Mouse (Mus musculus) hindbrain, embryonic 14.5 days (tissue): ENCODE measurements around the gene Cacnb1. TPM values are rescaled to one million over a fixed set of nuclear protein-coding genes. Genes with fewer than 3 reads are reported as not detected.
A peak's percentile ranks its signal among the peaks of the same experiment; 100 is the strongest.

Experiments
- ATAC-seq: fragments of 200-750 bp; cut with Nextera tagmentation; 2 replicates; pipeline ENCODE4 v1.8.0; 2017; ENCODE audit warnings: moderate number of reproducible peaks, mild to moderate bottlenecking, moderate TSS enrichment, moderate library complexity; ENCODE audit not compliant: low FRiP score
- DNase-seq: peaks from one replicate; pipeline ENCODE4 v3.0.0-alpha.2; 2015; ENCODE audit warnings: low spot score
- H3K27ac ChIP-seq: fragments of 300-500 bp; sonication (generic); 2 replicates; pipeline ENCODE4 v1.5.1; 2014; ENCODE audit warnings: mild to moderate bottlenecking, moderate library complexity
- H3K27me3 ChIP-seq: fragments of 300-500 bp; sonication (generic); 2 replicates; pipeline ENCODE4 v1.6.1; 2014; ENCODE audit warnings: mild to moderate bottlenecking, low read length, mixed read lengths; ENCODE audit not compliant: control insufficient read depth, insufficient read depth
- H3K36me3 ChIP-seq: fragments of 300-500 bp; sonication (generic); replicated peaks from 2 replicates; pipeline ENCODE4 v1.6.1; 2014; ENCODE audit not compliant: control insufficient read depth, insufficient read depth
- H3K4me1 ChIP-seq: fragments of 300-500 bp; sonication (generic); replicated peaks from 2 replicates; pipeline ENCODE4 v1.6.1; 2014; ENCODE audit warnings: antibody characterized with exemption, low read length, mixed read lengths; ENCODE audit not compliant: control insufficient read depth, insufficient read depth
- H3K4me2 ChIP-seq: fragments of 300-500 bp; sonication (generic); replicated peaks from 2 replicates; pipeline ENCODE4 v1.6.1; 2014; ENCODE audit warnings: mild to moderate bottlenecking, moderate library complexity
- H3K4me3 ChIP-seq: fragments of 300-500 bp; sonication (generic); replicated peaks from 2 replicates; pipeline ENCODE4 v1.5.1; 2014; ENCODE audit warnings: mild to moderate bottlenecking, low read length
- H3K9ac ChIP-seq: fragments of 300-500 bp; sonication (generic); 2 replicates; pipeline ENCODE4 v1.6.1; 2014
- H3K9me3 ChIP-seq: fragments of 300-500 bp; sonication (generic); 2 replicates; pipeline ENCODE4 v1.6.1; 2016; ENCODE audit warnings: low read length; ENCODE audit not compliant: control insufficient read depth
- WGBS: fragments of 180-500 bp; shearing (Covaris S2); extraction: QIAGEN DNeasy Blood & Tissue Kit; methylation state at CpG from one replicate; pipeline ENCODE4 v1.1.7; 2014; 5-methylcytosine and 5-hydroxymethylcytosine counted together
- polyA plus RNA-seq: library from polyadenylated mRNA; unstranded; fragments of >200 nt; fragmentation: Nextera tagmentation; extraction: Ambion mirVana; gene quantifications from 2 replicates; pipeline ENCODE4 v1.2.1, GENCODE M21; 2014

The Cacnb1 gene
- polyA plus RNA-seq, 1 experiment from 2014 or later: 40.0 TPM

DNA sequence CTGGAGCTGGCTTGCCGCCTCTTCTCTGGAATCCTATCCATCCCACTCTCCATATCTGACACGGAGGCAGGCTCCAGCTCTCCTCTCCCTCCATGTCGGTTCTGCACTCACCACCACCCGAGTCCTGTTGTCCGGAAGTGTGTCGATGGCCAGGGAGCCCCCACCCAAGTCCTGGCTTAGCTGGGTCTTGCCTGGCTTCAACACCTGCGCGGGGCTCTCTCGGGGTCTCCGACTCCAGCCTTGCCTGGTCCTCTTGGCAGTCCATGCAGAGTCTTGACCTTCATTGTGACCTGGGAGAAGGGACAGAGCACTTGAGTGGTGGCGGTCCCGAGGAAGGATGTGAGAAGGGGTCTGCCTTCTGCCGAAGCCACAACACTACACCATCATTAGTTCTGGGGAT, 44.4 kb downstream of the Cacnb1 start:
- H3K4me1 ChIP-seq: no peaks in the 10 kb centered on the region
- no peak overlapping the region for H3K4me2 ChIP-seq
- no peak for DNase-seq
- no peaks in the 10 kb centered on the region for H3K36me3 ChIP-seq
- no peaks in the 10 kb centered on the region for H3K27me3 ChIP-seq
- H3K9me3 ChIP-seq: no peaks in the 10 kb centered on the region
- WGBS: 88% methylated on average over 13 of the region's 13 CpGs
- ATAC-seq: no peak
- no peak overlapping the region for H3K9ac ChIP-seq
- H3K4me3 ChIP-seq: no peak overlapping the region
- no peak overlapping the region for H3K27ac ChIP-seq

DNA sequence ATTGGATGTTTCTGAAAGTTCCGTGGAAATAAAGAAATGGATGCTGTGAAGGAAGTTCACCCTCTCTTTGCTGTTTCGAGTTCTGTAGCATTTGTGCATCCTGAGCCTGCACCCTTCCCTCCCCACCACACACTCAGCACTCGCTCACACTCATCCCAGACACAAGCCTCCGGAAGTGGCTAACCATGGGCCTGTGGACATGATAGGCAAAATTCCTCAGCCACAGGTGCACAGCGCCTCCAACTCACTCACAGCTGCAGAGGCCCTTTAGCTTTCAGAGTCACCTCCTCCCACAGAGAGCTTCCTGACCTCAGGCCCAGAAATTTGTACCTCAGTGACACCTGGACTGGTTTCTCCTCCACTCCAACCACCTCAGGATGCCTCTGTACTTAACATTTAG, 45.0 kb downstream of the Cacnb1 start:
- Histone ChIP-seq H3K36me3 (no peaks in the 10 kb centered on the region), H3K27ac (no peak overlapping the region), H3K27me3 (no peaks in the 10 kb centered on the region), H3K4me2 (no peak overlapping the region), H3K4me1 (no peaks in the 10 kb centered on the region), H3K9ac (no peak overlapping the region), H3K4me3 (no peak overlapping the region), H3K9me3 (no peaks in the 10 kb centered on the region)
- no peak for ATAC-seq
- DNase-seq: no peak
- 82% methylated on average over 5 of the region's 5 CpGs for WGBS

DNA sequence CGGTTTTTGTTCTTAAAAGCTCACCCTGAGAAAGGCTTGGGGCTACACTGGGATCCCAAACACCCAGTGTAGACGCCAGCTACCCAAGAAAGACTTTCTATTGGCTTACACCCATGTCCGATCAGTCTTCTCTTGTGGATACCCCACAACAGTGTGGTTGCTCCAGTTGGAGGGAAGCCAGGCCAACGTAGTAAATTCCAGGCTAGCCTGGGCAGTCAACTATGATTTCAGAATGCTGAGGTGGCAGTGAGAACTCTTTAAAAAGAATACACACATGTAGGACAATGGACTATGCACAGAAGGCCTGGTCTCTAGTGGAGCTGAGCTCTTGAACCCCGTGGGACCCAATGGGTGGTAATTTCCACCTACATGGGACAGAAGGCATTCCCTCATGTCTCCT, 48.1 kb downstream of the Cacnb1 start:
- Histone ChIP-seq H3K36me3 (no peaks in the 10 kb centered on the region), H3K4me3 (no peak overlapping the region), H3K9ac (no peak overlapping the region), H3K4me2 (no peak overlapping the region), H3K9me3 (no peaks in the 10 kb centered on the region), H3K27me3 (no peaks in the 10 kb centered on the region), H3K4me1 (no peaks in the 10 kb centered on the region), H3K27ac (no peak overlapping the region)
- 86% methylated on average over 5 of the region's 5 CpGs for WGBS
- ATAC-seq (no peak), DNase-seq (no peak)

DNA sequence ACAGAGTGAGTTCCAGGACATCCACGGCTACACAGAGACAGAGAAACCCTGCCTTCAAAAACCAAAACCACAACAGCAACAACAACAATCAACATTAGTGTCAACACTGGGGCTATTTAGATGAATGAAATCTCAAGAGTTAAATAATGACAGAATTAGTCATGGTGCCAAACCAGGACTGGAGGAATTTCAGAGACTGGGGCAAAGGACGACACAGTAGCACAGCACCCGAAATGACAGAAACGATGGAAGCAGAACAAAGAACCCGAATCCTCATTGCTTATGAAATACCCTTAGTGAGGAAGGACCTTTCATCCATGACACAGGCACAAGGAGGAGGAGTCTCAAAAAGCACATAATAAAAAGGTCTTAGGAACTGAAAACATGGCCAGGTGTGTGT, 48.7 kb downstream of the Cacnb1 start:
- no peak overlapping the region for H3K9ac ChIP-seq
- no peaks in the 10 kb centered on the region for H3K9me3 ChIP-seq
- no peaks in the 10 kb centered on the region for H3K27me3 ChIP-seq
- 85% methylated on average over 5 of the region's 5 CpGs for WGBS
- H3K4me1 ChIP-seq: no peaks in the 10 kb centered on the region
- no peaks in the 10 kb centered on the region for H3K36me3 ChIP-seq
- DNase-seq (no peak), ATAC-seq (no peak)
- no peak overlapping the region for H3K27ac ChIP-seq
- no peak overlapping the region for H3K4me3 ChIP-seq
- H3K4me2 ChIP-seq: no peak overlapping the region

DNA sequence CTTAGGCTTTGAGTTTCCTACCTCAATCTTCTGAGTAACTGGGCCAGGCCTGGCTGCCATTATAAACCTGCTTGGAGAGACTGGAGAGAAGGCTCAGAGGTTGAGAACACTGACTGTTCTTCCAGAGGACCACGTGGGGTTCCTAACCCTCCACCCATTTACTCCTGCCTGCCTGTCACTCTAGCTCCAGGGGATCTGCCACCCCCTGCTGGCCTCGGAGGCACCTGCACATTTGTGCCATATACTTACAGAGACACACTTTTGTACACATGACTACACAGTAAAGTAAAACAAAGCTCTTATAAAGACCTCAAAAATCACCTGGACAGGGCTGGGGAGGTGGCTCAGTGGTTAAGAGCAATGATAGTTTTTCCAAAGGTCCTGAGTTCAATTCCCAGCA, 50.4 kb downstream of the Cacnb1 start:
- WGBS: 69% methylated on average over 2 of the region's 2 CpGs
- Histone ChIP-seq H3K27me3 (no peaks in the 10 kb centered on the region), H3K36me3 (no peaks in the 10 kb centered on the region), H3K9ac (no peak overlapping the region), H3K4me2 (no peak overlapping the region), H3K27ac (no peak overlapping the region), H3K9me3 (no peaks in the 10 kb centered on the region), H3K4me1 (no peaks in the 10 kb centered on the region), H3K4me3 (no peak overlapping the region)
- ATAC-seq (no peak), DNase-seq (no peak)

DNA sequence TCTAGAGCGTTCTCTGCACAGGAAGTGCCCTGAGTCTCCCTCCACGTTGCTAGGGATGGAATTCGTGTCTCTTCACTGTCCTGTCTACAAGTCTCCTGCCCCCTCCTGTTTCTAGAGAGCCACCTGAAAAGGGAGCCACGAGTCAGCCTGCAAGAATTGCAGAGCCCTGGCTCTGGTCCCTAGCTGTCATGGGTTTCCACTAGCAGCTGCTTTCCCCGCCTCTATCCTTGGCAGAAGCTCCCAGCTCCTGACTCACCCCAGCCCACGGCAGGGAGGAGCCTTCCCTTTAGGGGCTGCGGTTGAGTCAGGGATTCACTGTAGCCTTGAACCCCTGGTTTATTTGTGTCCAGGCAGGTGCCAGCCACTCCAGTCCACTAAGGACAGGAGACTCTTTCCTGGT, 51.6 kb downstream of the Cacnb1 start:
- H3K9me3 ChIP-seq: no peaks in the 10 kb centered on the region
- WGBS: 33% methylated on average over 7 of the region's 7 CpGs
- no peak overlapping the region for H3K9ac ChIP-seq
- H3K4me3 ChIP-seq: no peak overlapping the region
- no peak overlapping the region for H3K4me2 ChIP-seq
- 0 out of 2 replicates have a peak, but pooled peaks cover 5% of the 10 kb centered on the region for H3K4me1 ChIP-seq
- DNase-seq (no peak), ATAC-seq (no peak)
- H3K27ac ChIP-seq: no peak overlapping the region
- H3K27me3 ChIP-seq: no peaks in the 10 kb centered on the region
- no peaks in the 10 kb centered on the region for H3K36me3 ChIP-seq

DNA sequence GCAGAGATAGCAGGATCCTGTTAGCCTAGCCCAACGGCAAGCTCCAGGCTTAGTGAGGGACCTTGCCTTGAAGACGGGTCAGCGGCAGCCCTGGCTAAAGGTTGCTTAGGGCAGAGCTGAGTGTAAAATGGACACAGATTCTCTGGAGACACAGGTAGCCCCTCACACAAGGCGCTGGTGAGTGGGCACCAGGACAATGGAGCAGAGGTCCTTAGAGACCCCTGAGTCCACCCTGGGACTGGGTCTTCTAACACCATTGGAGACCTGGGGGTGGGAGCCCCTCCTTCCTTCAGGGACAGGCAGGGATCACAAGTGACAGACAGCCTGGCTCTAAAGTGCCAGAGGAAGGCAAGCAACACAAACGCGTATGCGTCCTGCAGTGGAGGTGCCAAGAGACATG, 52.1 kb downstream of the Cacnb1 start:
- Histone ChIP-seq H3K4me3 (no peak overlapping the region), H3K4me2 (no peak overlapping the region), H3K9ac (no peak overlapping the region), H3K27ac (no peak overlapping the region), H3K36me3 (no peaks in the 10 kb centered on the region), H3K27me3 (no peaks in the 10 kb centered on the region), H3K4me1 (0 out of 2 replicates have a peak, but pooled peaks cover 5% of the 10 kb centered on the region), H3K9me3 (no peaks in the 10 kb centered on the region)
- ATAC-seq: no peak
- no peak for DNase-seq
- WGBS: 87% methylated on average over 7 of the region's 7 CpGs

DNA sequence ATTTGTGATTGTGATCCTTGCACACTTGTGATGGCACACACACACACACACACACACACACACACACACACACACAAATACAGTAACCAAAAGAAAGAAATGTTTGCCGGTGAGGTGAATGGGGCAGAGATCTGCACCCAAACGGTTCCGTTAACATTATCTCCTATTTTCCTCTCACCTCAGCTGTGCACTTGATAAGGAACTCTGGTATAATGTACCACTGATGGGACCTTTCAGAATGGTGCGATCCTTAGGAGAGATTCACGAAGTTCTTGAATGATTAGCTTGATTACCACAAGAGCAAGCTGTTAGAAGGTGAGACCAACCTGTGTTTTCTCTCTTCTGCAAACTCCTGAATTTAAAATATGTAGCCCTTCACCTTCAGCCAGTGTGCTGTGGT, 54.4 kb downstream of the Cacnb1 start:
- DNase-seq (no peak), ATAC-seq (no peak)
- Histone ChIP-seq H3K9me3 (no peaks in the 10 kb centered on the region), H3K9ac (no peak overlapping the region), H3K27me3 (no peaks in the 10 kb centered on the region), H3K27ac (no peak overlapping the region), H3K4me2 (no peak overlapping the region), H3K4me1 (0 out of 2 replicates have a peak, but pooled peaks cover 5% of the 10 kb centered on the region), H3K36me3 (no peaks in the 10 kb centered on the region), H3K4me3 (no peak overlapping the region)
- 93% methylated on average over 5 of the region's 5 CpGs for WGBS

DNA sequence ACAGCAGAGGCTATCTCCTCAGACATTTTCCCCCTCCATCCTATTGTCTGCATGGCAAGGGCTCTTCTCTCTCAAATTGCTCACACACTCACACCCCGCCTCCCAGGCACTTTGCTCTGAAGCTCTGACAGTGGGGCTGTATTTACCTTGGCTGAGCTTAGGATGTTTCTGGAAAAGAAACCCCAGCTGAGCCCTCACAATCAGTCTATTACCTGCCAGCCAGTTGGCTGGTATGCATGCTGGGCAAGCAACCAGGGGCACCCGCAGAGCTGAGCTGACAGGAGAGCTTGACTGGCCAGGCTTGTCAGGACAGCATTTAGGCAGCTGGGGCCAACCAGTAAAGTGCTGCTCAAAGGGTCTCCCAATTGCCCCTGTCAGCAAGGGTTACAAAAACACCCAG, 55.7 kb downstream of the Cacnb1 start:
- H3K9me3 ChIP-seq: no peaks in the 10 kb centered on the region
- no peaks in the 10 kb centered on the region for H3K36me3 ChIP-seq
- no peaks in the 10 kb centered on the region for H3K27me3 ChIP-seq
- 0 out of 2 replicates have a peak, but pooled peaks cover 5% of the 10 kb centered on the region for H3K4me1 ChIP-seq
- 34% methylated on average over 2 of the region's 2 CpGs for WGBS
- DNase-seq (no peak), ATAC-seq (no peak)
- H3K4me3 ChIP-seq: no peak overlapping the region
- H3K4me2 ChIP-seq: no peak overlapping the region
- peak overlapping the region; percentile 32 for H3K27ac ChIP-seq
- 0 out of 2 replicates have a peak overlapping the region, but pooled peaks have one; percentile 11 for H3K9ac ChIP-seq

DNA sequence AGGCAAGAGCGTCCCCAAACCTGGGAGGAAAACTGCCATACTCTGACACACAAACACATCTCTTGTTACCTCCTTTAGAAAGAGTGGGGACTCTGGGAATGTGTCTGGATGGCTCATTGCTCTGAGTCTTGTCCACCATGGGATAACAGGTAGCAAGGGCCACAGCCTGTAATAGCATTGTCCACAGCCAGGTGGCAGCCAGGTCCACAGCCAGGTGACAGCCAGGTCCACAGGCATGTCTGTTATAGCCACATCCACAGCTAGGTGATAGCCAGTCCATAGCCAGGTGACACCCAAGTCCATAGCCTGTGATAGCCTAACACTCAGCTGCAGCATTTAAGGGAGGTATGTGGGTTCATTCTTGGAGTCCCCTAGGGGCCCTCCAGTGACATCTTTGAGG, 61.9 kb downstream of the Cacnb1 start:
- WGBS: 96% methylated on average over 1 of the region's 1 CpGs
- no peak for DNase-seq
- Histone ChIP-seq H3K27me3 (no peaks in the 10 kb centered on the region), H3K4me2 (no peak overlapping the region), H3K36me3 (no peaks in the 10 kb centered on the region), H3K27ac (no peak overlapping the region), H3K9ac (no peak overlapping the region), H3K4me3 (no peak overlapping the region), H3K9me3 (no peaks in the 10 kb centered on the region), H3K4me1 (peaks cover 16% of the 10 kb centered on the region; the same call in 1 of the 2 replicates)
- ATAC-seq: no peak
